Mouse (Mus musculus) C2C12 (cell line): Measurements from ENCODE around the gene Atp10b. TPM values are rescaled to one million over a fixed set of nuclear protein-coding genes. Genes with fewer than 3 reads are reported as not detected.

ENCODE experiments used
- H3K27me3 ChIP-seq: one replicate; pipeline ENCODE4 v1.6.1; 2011; ENCODE audit not compliant: control insufficient read depth, insufficient read depth, insufficient read length
- H3K36me3 ChIP-seq: one replicate; pipeline ENCODE4 v1.6.1; 2011; ENCODE audit not compliant: control insufficient read depth, insufficient read depth
- H3K4me3 ChIP-seq: one replicate; pipeline ENCODE4 v1.5.1; 2011; ENCODE audit warnings: mild to moderate bottlenecking, control low read depth; ENCODE audit not compliant: poor library complexity, insufficient read depth, severe bottlenecking
- H3K79me2 ChIP-seq: one replicate; pipeline ENCODE4 v1.6.1; 2011; ENCODE audit not compliant: control insufficient read depth, insufficient read depth
- H3K79me3 ChIP-seq: one replicate; pipeline ENCODE4 v1.6.1; 2011; ENCODE audit warnings: low read depth, control low read depth
- H3ac ChIP-seq: one replicate; pipeline ENCODE3; 2011; ENCODE audit warnings: low read depth; ENCODE audit not compliant: control insufficient read depth, insufficient read length
- CEBPB ChIP-seq: IDR thresholded peaks from one replicate; pipeline ENCODE4 v1.6.1; 2011; ENCODE audit warnings: low read depth, mild to moderate bottlenecking, control low read depth, moderate library complexity
- CTCF ChIP-seq: IDR thresholded peaks from one replicate; pipeline ENCODE4 v1.5.1; 2011; ENCODE audit not compliant: control insufficient read depth, insufficient read depth, insufficient read length
- FOSL1 ChIP-seq: IDR thresholded peaks from one replicate; pipeline ENCODE4 v1.8.0; 2011; ENCODE audit warnings: mild to moderate bottlenecking, low read length; ENCODE audit not compliant: poor library complexity, insufficient read depth, severe bottlenecking
- MAX ChIP-seq: IDR thresholded peaks from one replicate; pipeline ENCODE4 v1.6.1; 2011; ENCODE audit warnings: mild to moderate bottlenecking, control low read depth
- MYOD1 ChIP-seq: IDR thresholded peaks from one replicate; pipeline ENCODE4 v1.6.1; 2011; ENCODE audit warnings: low read depth; ENCODE audit not compliant: control insufficient read depth, insufficient read length
- MYOG ChIP-seq: IDR thresholded peaks from one replicate; pipeline ENCODE4 v1.6.1; 2011; ENCODE audit not compliant: control insufficient read depth, insufficient read length; ENCODE audit errors: extremely low read depth
- USF1 ChIP-seq: IDR thresholded peaks from one replicate; pipeline ENCODE4 v1.6.1; 2011; ENCODE audit warnings: low read depth, mild to moderate bottlenecking, control low read depth, moderate library complexity
- polyA plus RNA-seq: library from polyadenylated mRNA; unstranded; fragments of >200 nt; fragmentation: generic; extraction: Trizol; gene quantifications from one replicate; pipeline ENCODE4 v1.2.1, GENCODE M21; 2012; ENCODE audit warnings: missing spikeins

Gene Atp10b
- polyA plus RNA-seq, 1 experiment, result under 0.01 TPM

DNA sequence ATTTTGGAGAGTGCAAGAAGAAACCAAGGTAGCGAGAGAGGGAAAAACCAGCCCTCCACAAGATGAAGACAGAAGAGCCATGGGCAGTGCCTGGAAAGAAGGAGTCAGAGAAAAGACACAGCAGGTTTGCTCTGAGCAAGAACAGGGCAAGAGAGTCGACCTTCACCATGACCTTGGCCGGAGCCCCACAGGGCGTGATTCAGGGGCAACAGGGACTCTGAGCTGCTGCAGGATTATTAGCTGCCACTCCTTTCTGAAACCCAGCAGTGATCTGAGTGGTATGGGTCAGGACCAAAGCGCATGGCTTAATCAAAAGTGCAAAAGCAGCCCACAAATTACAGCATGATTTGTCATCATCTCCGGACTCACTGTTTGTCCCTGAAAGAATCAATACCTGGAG lies 36.6 kb downstream of the Atp10b start:
- TF ChIP-seq FOSL1, result no peak
- no peak for TF ChIP-seq CEBPB
- TF ChIP-seq USF1, result no peak
- TF ChIP-seq MYOD1, result no peak
- TF ChIP-seq CTCF, result no peak
- no peak for TF ChIP-seq MAX
- TF ChIP-seq MYOG, result no peak
- Histone ChIP-seq H3K79me3 (no peaks in the 10 kb centered on the region), H3K27me3 (no peaks in the 10 kb centered on the region), H3K36me3 (no peaks in the 10 kb centered on the region), H3K4me3 (no peak overlapping the region), H3K79me2 (no peaks in the 10 kb centered on the region), H3ac (no peak overlapping the region)

DNA sequence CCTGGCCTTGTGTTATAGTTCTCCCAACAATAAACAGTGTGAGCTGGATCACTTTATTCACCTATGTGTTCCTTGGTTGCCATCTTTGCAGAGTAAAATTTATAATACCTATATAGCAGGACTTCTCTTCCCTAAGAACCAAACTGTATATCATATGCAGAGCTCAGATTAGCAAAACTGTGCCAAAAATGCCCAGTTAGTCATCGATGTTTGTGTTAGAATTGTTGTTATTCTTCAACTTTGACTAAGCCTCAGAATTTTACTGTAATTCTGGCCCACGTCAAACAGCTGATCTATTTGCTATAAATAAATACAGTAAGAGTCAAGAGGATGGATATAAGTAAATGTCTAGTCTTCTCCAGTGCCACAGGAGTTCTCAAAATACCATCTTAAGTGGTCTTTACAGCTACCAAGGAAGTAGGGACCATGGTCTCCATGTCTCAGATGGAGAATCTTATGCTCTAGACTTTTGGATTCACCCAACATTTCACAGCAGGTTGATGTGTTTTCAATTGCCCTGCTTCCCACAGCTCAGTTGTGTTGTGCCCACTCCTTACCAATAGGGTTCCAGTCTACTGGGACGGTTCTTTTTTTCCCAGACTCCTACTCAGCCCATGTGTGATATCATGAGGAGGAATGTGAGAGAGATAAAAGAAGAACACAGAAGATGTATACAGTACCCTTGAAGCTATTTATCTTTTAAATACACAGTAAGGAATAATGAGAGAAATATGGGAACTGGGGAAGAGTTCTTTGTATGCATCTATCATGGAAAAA lies 40.3 kb downstream of the Atp10b start:
- Histone ChIP-seq H3K27me3 (no peaks in the 10 kb centered on the region), H3K79me2 (no peaks in the 10 kb centered on the region), H3K4me3 (no peak overlapping the region), H3ac (no peak overlapping the region), H3K36me3 (no peaks in the 10 kb centered on the region), H3K79me3 (no peaks in the 10 kb centered on the region)
- TF ChIP-seq FOSL1 (no peak), CEBPB (no peak), USF1 (no peak), MYOD1 (no peak), MYOG (no peak), CTCF (no peak), MAX (no peak)

DNA sequence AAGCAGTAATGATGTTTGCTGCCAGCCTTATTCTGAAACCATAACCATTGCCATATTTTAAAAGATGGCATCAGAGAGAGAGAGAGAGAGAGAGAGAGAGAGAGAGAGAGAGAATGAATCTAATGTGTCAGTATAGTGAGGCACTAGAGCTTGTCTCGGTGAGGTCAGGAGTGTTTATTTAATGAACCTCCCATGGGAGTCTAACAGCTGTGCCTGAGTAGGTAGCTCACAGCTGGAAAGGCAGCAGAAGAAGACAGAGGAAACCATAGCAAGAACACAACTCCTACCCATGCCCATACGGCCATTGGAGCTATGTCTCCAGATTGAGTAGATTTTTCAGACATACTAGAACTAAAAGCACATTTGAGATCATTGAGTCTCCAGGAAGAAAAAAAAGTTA lies 49.1 kb downstream of the Atp10b start:
- H3K79me2 ChIP-seq, result no peaks in the 10 kb centered on the region
- H3K4me3 ChIP-seq, result no peak overlapping the region
- no peaks in the 10 kb centered on the region for H3K36me3 ChIP-seq
- no peaks in the 10 kb centered on the region for H3K27me3 ChIP-seq
- H3ac ChIP-seq, result no peak overlapping the region
- TF ChIP-seq MYOD1 (no peak), FOSL1 (no peak), MAX (no peak), USF1 (no peak), CTCF (no peak), CEBPB (no peak)
- no peaks in the 10 kb centered on the region for H3K79me3 ChIP-seq

- Histone ChIP-seq H3K36me3 (no peaks in the 10 kb centered on the region), H3K4me3 (no peak overlapping the region), H3K79me2 (no peaks in the 10 kb centered on the region), H3K79me3 (no peaks in the 10 kb centered on the region), H3K27me3 (no peaks in the 10 kb centered on the region), H3ac (no peak overlapping the region)
- no peak for TF ChIP-seq CTCF
- TF ChIP-seq CEBPB, result no peak
- TF ChIP-seq FOSL1, result no peak
- TF ChIP-seq MYOD1, result no peak
- no peak for TF ChIP-seq MYOG
- TF ChIP-seq USF1, result no peak
- no peak for TF ChIP-seq MAX
These were observed 49.7 kb downstream of the Atp10b start for GRCm38 (mm10) chr11:43199358-43199757.

DNA sequence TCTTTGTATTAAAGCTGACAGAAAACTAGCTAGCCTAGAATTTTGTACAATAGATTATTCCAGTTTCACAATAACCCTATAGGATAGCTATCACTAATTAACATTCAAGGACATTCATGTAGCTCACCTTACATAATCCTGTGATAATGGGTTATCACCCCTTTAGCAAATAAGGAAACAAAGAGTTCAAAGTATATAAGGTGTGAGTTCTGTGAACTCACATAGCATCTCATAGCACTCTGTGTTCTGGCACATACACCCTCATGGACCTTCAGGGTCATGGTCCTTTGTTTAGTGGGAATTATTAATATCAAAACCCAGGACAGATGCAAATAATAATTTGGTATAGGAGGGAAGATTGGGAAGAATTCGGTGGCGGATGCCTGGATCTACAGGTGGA lies 50.4 kb downstream of the Atp10b start:
- TF ChIP-seq MAX, result no peak
- no peak for TF ChIP-seq FOSL1
- no peak for TF ChIP-seq MYOD1
- TF ChIP-seq USF1, result no peak
- TF ChIP-seq MYOG, result no peak
- TF ChIP-seq CEBPB, result no peak
- no peak for TF ChIP-seq CTCF
- no peak overlapping the region for H3ac ChIP-seq
- no peaks in the 10 kb centered on the region for H3K79me3 ChIP-seq
- H3K27me3 ChIP-seq, result no peaks in the 10 kb centered on the region
- no peak overlapping the region for H3K4me3 ChIP-seq
- no peaks in the 10 kb centered on the region for H3K36me3 ChIP-seq
- no peaks in the 10 kb centered on the region for H3K79me2 ChIP-seq

DNA sequence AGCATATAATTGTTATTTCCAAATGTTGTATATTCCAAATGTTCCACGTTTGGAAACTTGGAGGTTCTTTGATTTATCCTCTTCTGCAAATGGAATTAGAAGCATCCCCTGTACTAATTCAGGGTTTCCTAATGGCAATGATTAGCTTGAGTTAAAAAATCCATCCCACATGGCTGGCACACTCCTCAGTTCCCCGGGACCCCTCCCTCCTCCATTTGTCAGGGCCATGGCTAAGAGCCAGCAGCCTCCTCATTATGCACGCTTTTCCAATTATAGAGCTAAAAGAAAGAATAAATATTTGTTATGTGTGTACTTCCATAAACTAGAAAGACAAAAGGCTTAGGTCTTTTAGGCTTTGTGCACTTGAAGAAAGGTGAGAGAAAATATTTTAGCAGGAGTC lies 53.9 kb downstream of the Atp10b start:
- no peaks in the 10 kb centered on the region for H3K36me3 ChIP-seq
- H3K79me3 ChIP-seq, result no peaks in the 10 kb centered on the region
- no peak overlapping the region for H3K4me3 ChIP-seq
- H3ac ChIP-seq, result no peak overlapping the region
- no peaks in the 10 kb centered on the region for H3K27me3 ChIP-seq
- H3K79me2 ChIP-seq, result no peaks in the 10 kb centered on the region
- TF ChIP-seq USF1 (no peak), CEBPB (no peak), FOSL1 (no peak), MYOG (no peak), MYOD1 (no peak), CTCF (no peak), MAX (no peak)
